In genomic region chr4:47310812-47311211, GRCm38 (mm10) we compare ENCODE assay signal across 10 mouse cellular contexts. TPM values are rescaled to one million over a fixed set of nuclear protein-coding genes. Genes with fewer than 3 reads are reported as not detected.
DNase-seq lines count a peak whose midpoint lies in the region; ATAC-seq and TF ChIP-seq lines count a peak whose summit lies in the region.
"Had no signal": no experiment of that assay in that cellular context is flagged by ENCODE, and none has a peak within 500 bp of the region (broad histone marks: within the 10 kb centered on the region; RNA-seq: fewer than 3 reads in every experiment).

No protein-coding gene starts in this region.

- H3K4me3 ChIP-seq in lung, embryonic 14.5 days (ENCODE audit: low read depth, low read length): no peak overlapping the region
- no peak overlapping the region for H3K4me3 ChIP-seq in lung, adult 2 months (replicated peaks; ENCODE audit: extremely low read depth, low read depth, low read length)
- H3K4me3 ChIP-seq in small intestine, adult 2 months (ENCODE audit: low read depth, low read length): no peak overlapping the region
- H3K4me3 ChIP-seq in forebrain, embryonic 11.5 days (ENCODE audit: low read depth, low read length): no peak overlapping the region
- no peak overlapping the region for H3K4me3 ChIP-seq in forebrain, embryonic 15.5 days
- H3K4me3 ChIP-seq: hindbrain, embryonic 15.5 days; midbrain, embryonic 13.5 days had no signal

- no peak overlapping the region for H3K4me2 ChIP-seq in lung, embryonic 14.5 days
- H3K4me2 ChIP-seq in forebrain, embryonic 11.5 days (ENCODE audit: low read depth, low read length, severe bottlenecking): no peak overlapping the region
- no peak overlapping the region for H3K4me2 ChIP-seq in forebrain, embryonic 15.5 days (replicated peaks)
- H3K4me2 ChIP-seq: hindbrain, embryonic 15.5 days; midbrain, embryonic 13.5 days had no signal

- DNase-seq in lung, embryonic 14.5 days: peak; percentile 51
- DNase-seq in lung, adult 2 months: no peak
- peak; percentile 89 for DNase-seq in adrenal gland, postnatal 10 days
- DNase-seq in heart, postnatal 4 days: peak; percentile 69
- DNase-seq in forebrain, embryonic 11.5 days (ENCODE audit: low spot score): no peak
- no peak for DNase-seq in kidney, adult 18-20 months

- no peak for TF ChIP-seq POLR2A in lung, adult 2 months (IDR thresholded peaks at IDR 0.05; ENCODE audit: borderline replicate concordance, extremely low read depth, low read depth, low read length)
- no peak for TF ChIP-seq POLR2A in small intestine, adult 2 months (IDR thresholded peaks at IDR 0.05; ENCODE audit: low read depth, low read length)

- H3K27me3 ChIP-seq in lung, embryonic 14.5 days (ENCODE audit: insufficient read depth, low read length): no peaks in the 10 kb centered on the region
- H3K27me3 ChIP-seq in small intestine, adult 2 months (ENCODE audit: control insufficient read depth, insufficient read depth, low read length): no peaks in the 10 kb centered on the region
- H3K27me3 ChIP-seq in forebrain, embryonic 11.5 days (ENCODE audit: control insufficient read depth, insufficient read depth, low read length): no peaks in the 10 kb centered on the region
- H3K27me3 ChIP-seq in forebrain, embryonic 15.5 days: no peaks in the 10 kb centered on the region
- H3K27me3 ChIP-seq: hindbrain, embryonic 15.5 days; midbrain, embryonic 13.5 days had no signal

- no peak; the same call in 1 of the 2 replicates for ATAC-seq in lung, embryonic 14.5 days (ENCODE audit: insufficient read depth)
- no peak for ATAC-seq in forebrain, embryonic 11.5 days (replicated peaks; ENCODE audit: low FRiP score)
- no peak for ATAC-seq in forebrain, embryonic 15.5 days (replicated peaks)
- ATAC-seq: midbrain, embryonic 13.5 days had no signal

- no peak overlapping the region for H3K9ac ChIP-seq in lung, embryonic 14.5 days
- no peak overlapping the region for H3K9ac ChIP-seq in forebrain, embryonic 11.5 days (ENCODE audit: low read length)
- H3K9ac ChIP-seq in forebrain, embryonic 15.5 days (replicated peaks): no peak overlapping the region
- H3K9ac ChIP-seq: hindbrain, embryonic 15.5 days; midbrain, embryonic 13.5 days had no signal

- 35% methylated on average over 6 of the region's 6 CpGs for WGBS in lung, embryonic 14.5 days
- WGBS in lung, adult 2 months: 31% methylated on average over 6 of the region's 6 CpGs
- WGBS in small intestine, adult 2 months: 19% methylated on average over 6 of the region's 6 CpGs
- 85% methylated on average over 6 of the region's 6 CpGs for WGBS in forebrain, embryonic 11.5 days
- WGBS in forebrain, embryonic 15.5 days: 74% methylated on average over 6 of the region's 6 CpGs

- H3K9me3 ChIP-seq in lung, embryonic 14.5 days (ENCODE audit: low read depth, low read length): no peaks in the 10 kb centered on the region
- no peaks in the 10 kb centered on the region for H3K9me3 ChIP-seq in forebrain, embryonic 11.5 days (ENCODE audit: control insufficient read depth, low read length)
- H3K9me3 ChIP-seq in forebrain, embryonic 15.5 days: no peaks in the 10 kb centered on the region
- H3K9me3 ChIP-seq: hindbrain, embryonic 15.5 days; midbrain, embryonic 13.5 days had no signal

- H3K36me3 ChIP-seq in lung, embryonic 14.5 days (ENCODE audit: insufficient read depth): no peaks in the 10 kb centered on the region
- H3K36me3 ChIP-seq in small intestine, adult 2 months (ENCODE audit: control insufficient read depth, insufficient read depth, low read length): no peaks in the 10 kb centered on the region
- H3K36me3 ChIP-seq in forebrain, embryonic 11.5 days (ENCODE audit: control insufficient read depth, insufficient read depth, low read length): no peaks in the 10 kb centered on the region
- no peaks in the 10 kb centered on the region for H3K36me3 ChIP-seq in forebrain, embryonic 15.5 days
- H3K36me3 ChIP-seq: hindbrain, embryonic 15.5 days; midbrain, embryonic 13.5 days had no signal

- TF ChIP-seq CTCF in lung, embryonic 14.5 days (IDR thresholded peaks at IDR 0.05; ENCODE audit: low read depth): no peak
- TF ChIP-seq CTCF in lung, adult 2 months (IDR thresholded peaks at IDR 0.05; ENCODE audit: insufficient read depth, low read length): no peak
- TF ChIP-seq CTCF in small intestine, adult 2 months (IDR thresholded peaks at IDR 0.05; ENCODE audit: extremely low read depth, insufficient read length, insufficient replicate concordance, low read depth, low read length): no peak

- no peaks in the 10 kb centered on the region for H3K4me1 ChIP-seq in lung, embryonic 14.5 days (ENCODE audit: insufficient read depth)
- no peaks in the 10 kb centered on the region for H3K4me1 ChIP-seq in lung, adult 2 months (ENCODE audit: control insufficient read depth, insufficient read depth, low read length)
- peaks cover 14% of the 10 kb centered on the region; the same call in 1 of the 2 replicates for H3K4me1 ChIP-seq in small intestine, adult 2 months (ENCODE audit: control insufficient read depth, insufficient read depth, insufficient read length, low read length)
- H3K4me1 ChIP-seq in forebrain, embryonic 11.5 days (replicated peaks; ENCODE audit: control insufficient read depth, insufficient read depth, low read length): no peaks in the 10 kb centered on the region
- no peaks in the 10 kb centered on the region for H3K4me1 ChIP-seq in forebrain, embryonic 15.5 days
- H3K4me1 ChIP-seq: hindbrain, embryonic 15.5 days; midbrain, embryonic 13.5 days had no signal

- H3K27ac ChIP-seq in lung, embryonic 14.5 days (ENCODE audit: low read depth): no peak overlapping the region
- peak overlapping the region; percentile 27 for H3K27ac ChIP-seq in small intestine, adult 2 months (ENCODE audit: insufficient read depth, low read depth, low read length)
- no peak overlapping the region for H3K27ac ChIP-seq in forebrain, embryonic 11.5 days (ENCODE audit: low read depth, low read length)
- H3K27ac ChIP-seq in forebrain, embryonic 15.5 days (replicated peaks): no peak overlapping the region
- H3K27ac ChIP-seq: hindbrain, embryonic 15.5 days; midbrain, embryonic 13.5 days had no signal

RNA-seq across cellular contexts. Expression of gene Tgfbr1, which starts 42.2 kb away (rescaled TPM):
- polyA plus RNA-seq in lung, embryonic 14.5 days (2014; fragmentation: Nextera tagmentation; extraction: Ambion mirVana): 36.6 and 38.4 TPM in 2 replicates
- 6.2 and 9.9 TPM in 2 replicates for polyA plus RNA-seq in lung, adult 2 months (2012; rRNA removed)
- 10 to 100 TPM; 24.8 to 26.4 TPM for total RNA-seq in adrenal gland, postnatal 10 days (2021)
- total RNA-seq in heart, postnatal 4 days (2021): 10 to 100 TPM; 24.4 to 25.5 TPM
- 0.84 and 1.7 TPM in 2 replicates for polyA plus RNA-seq in small intestine, adult 2 months (2012; rRNA removed)
- polyA plus RNA-seq in forebrain, embryonic 11.5 days (2014; fragmentation: Nextera tagmentation; extraction: Ambion mirVana): 95.4 and 103 TPM in 2 replicates
- polyA plus RNA-seq in forebrain, embryonic 15.5 days (2015; fragmentation: Nextera tagmentation; extraction: Ambion mirVana): 42.3 and 46.5 TPM in 2 replicates

Comparison
In these comparisons a context has a peak if more than half of its experiments do, and no peak if none do; other contexts are left out.
1. DNase-seq: peak in lung, embryonic 14.5 days (single experiment), adrenal gland, postnatal 10 days (single experiment) and heart, postnatal 4 days (single experiment); none in lung, adult 2 months (single experiment), forebrain, embryonic 11.5 days (single experiment) and kidney, adult 18-20 months (single experiment).